Mouse (Mus musculus): ENCODE measurements around the gene Sema6b. TPM values are rescaled to one million over a fixed set of nuclear protein-coding genes. Genes with fewer than 3 reads are reported as not detected.

The Sema6b gene
- polyA plus RNA-seq, 1 experiment from 2014 or later: 2.6 TPM

- no peaks in the 10 kb centered on the region for H3K27me3 ChIP-seq
- peaks cover 25% of the 10 kb centered on the region for H3K4me1 ChIP-seq
- H3K9me3 ChIP-seq: no peaks in the 10 kb centered on the region
- peak overlapping the region; percentile 95 for H3K27ac ChIP-seq
- H3K9ac ChIP-seq: peak overlapping the region; percentile 83
- peak overlapping the region; percentile 73 for H3K4me2 ChIP-seq (replicated peaks)
- ATAC-seq (ENCODE audit: low FRiP score, low read depth): peak; percentile 25
- peak overlapping the region; percentile 76 for H3K4me3 ChIP-seq
- peaks cover 38% of the 10 kb centered on the region for H3K36me3 ChIP-seq
- WGBS: 10% methylated on average over 22 of the region's 22 CpGs
Measured at GRCm38 (mm10) chr17:56074097-56074826, 65.9 kb downstream of the Sema6b start.

Small RNAs within 50 kb of the gene (microRNA-seq; reads per million reads assigned to microRNA genes)
- gene Gm44397: not detected

Other genes with a start within 250 kb of the Sema6b start
- 13.9 and 14.3 TPM in 2 replicates for gene Zfp959, start 248.2 kb downstream of the Sema6b start, polyA plus RNA-seq (2015; fragmentation: Nextera tagmentation; extraction: Ambion mirVana)
- gene Zfp119b, start 190.8 kb downstream of the Sema6b start, polyA plus RNA-seq (2015; fragmentation: Nextera tagmentation; extraction: Ambion mirVana): 7.0 and 7.6 TPM in 2 replicates
- 1.3 and 1.4 TPM in 2 replicates for gene Ebi3, start 187.7 kb downstream of the Sema6b start, polyA plus RNA-seq (2015; fragmentation: Nextera tagmentation; extraction: Ambion mirVana)
- gene Yju2, start 181.2 kb downstream of the Sema6b start, polyA plus RNA-seq (2015; fragmentation: Nextera tagmentation; extraction: Ambion mirVana): 25.5 and 27.8 TPM in 2 replicates
- 50.4 and 50.7 TPM in 2 replicates for gene Shd, start 169.9 kb downstream of the Sema6b start, polyA plus RNA-seq (2015; fragmentation: Nextera tagmentation; extraction: Ambion mirVana)
- gene Fsd1, start 153.8 kb downstream of the Sema6b start, polyA plus RNA-seq (2015; fragmentation: Nextera tagmentation; extraction: Ambion mirVana): 36.4 and 39.2 TPM in 2 replicates
- gene Stap2, start 134.8 kb downstream of the Sema6b start, polyA plus RNA-seq (2015; fragmentation: Nextera tagmentation; extraction: Ambion mirVana): 8.1 and 9.2 TPM in 2 replicates
- gene Mpnd, start 134.6 kb downstream of the Sema6b start, polyA plus RNA-seq (2015; fragmentation: Nextera tagmentation; extraction: Ambion mirVana): 108 and 109 TPM in 2 replicates
- 190 and 200 TPM in 2 replicates for gene Sh3gl1, start 103.7 kb downstream of the Sema6b start, polyA plus RNA-seq (2015; fragmentation: Nextera tagmentation; extraction: Ambion mirVana)
- 27.4 and 29.0 TPM in 2 replicates for gene Chaf1a, start 99.9 kb downstream of the Sema6b start, polyA plus RNA-seq (2015; fragmentation: Nextera tagmentation; extraction: Ambion mirVana)
- 45.3 and 49.4 TPM in 2 replicates for gene Ubxn6, start 65.3 kb downstream of the Sema6b start, polyA plus RNA-seq (2015; fragmentation: Nextera tagmentation; extraction: Ambion mirVana)
- 152 and 156 TPM in 2 replicates for gene Hdgfl2, start 60.7 kb downstream of the Sema6b start, polyA plus RNA-seq (2015; fragmentation: Nextera tagmentation; extraction: Ambion mirVana)
- 0.03 and 0.04 TPM in 2 replicates for gene Plin4, start 30.5 kb downstream of the Sema6b start, polyA plus RNA-seq (2015; fragmentation: Nextera tagmentation; extraction: Ambion mirVana)
- gene Plin5, start 22.7 kb downstream of the Sema6b start, polyA plus RNA-seq (2015; fragmentation: Nextera tagmentation; extraction: Ambion mirVana): 0.13 TPM in 1 of 2 replicates, not detected in the other
- 0.27 and 0.37 TPM in 2 replicates for gene Lrg1, start 18.3 kb downstream of the Sema6b start, polyA plus RNA-seq (2015; fragmentation: Nextera tagmentation; extraction: Ambion mirVana)
- gene Tnfaip8l1, start 22.1 kb upstream of the Sema6b start, polyA plus RNA-seq (2015; fragmentation: Nextera tagmentation; extraction: Ambion mirVana): 11.3 and 12.0 TPM in 2 replicates
- 98.6 and 102 TPM in 2 replicates for gene Mydgf, start 43.6 kb upstream of the Sema6b start, polyA plus RNA-seq (2015; fragmentation: Nextera tagmentation; extraction: Ambion mirVana)
- 34.9 and 39.8 TPM in 2 replicates for gene Dpp9, start 78.6 kb upstream of the Sema6b start, polyA plus RNA-seq (2015; fragmentation: Nextera tagmentation; extraction: Ambion mirVana)
- gene Fem1a, start 116.5 kb upstream of the Sema6b start, polyA plus RNA-seq (2015; fragmentation: Nextera tagmentation; extraction: Ambion mirVana): 12.3 and 13.7 TPM in 2 replicates
- gene Ticam1, start 136.4 kb upstream of the Sema6b start, polyA plus RNA-seq (2015; fragmentation: Nextera tagmentation; extraction: Ambion mirVana): 4.4 and 4.6 TPM in 2 replicates
- gene Plin3, start 152.5 kb upstream of the Sema6b start, polyA plus RNA-seq (2015; fragmentation: Nextera tagmentation; extraction: Ambion mirVana): 78.1 and 80.4 TPM in 2 replicates
- gene Arrdc5, start 159.9 kb upstream of the Sema6b start, polyA plus RNA-seq (2015; fragmentation: Nextera tagmentation; extraction: Ambion mirVana): not detected in 2 replicates
- 136 and 146 TPM in 2 replicates for gene Uhrf1, start 163.0 kb upstream of the Sema6b start, polyA plus RNA-seq (2015; fragmentation: Nextera tagmentation; extraction: Ambion mirVana)
- gene Kdm4b, start 185.7 kb upstream of the Sema6b start, polyA plus RNA-seq (2015; fragmentation: Nextera tagmentation; extraction: Ambion mirVana): 40.1 and 43.2 TPM in 2 replicates

Measured in limb, embryonic 13.5 days (tissue).